Mouse (Mus musculus) kidney, adult 2 months (tissue): ENCODE results near the gene Nfic.

Experiments
- CTCF ChIP-seq: fragments of 200-500 bp; conservative IDR thresholded peaks from 2 replicates; pipeline ENCODE4 v1.5.1; 2011; ENCODE audit warnings: low read depth, mild to moderate bottlenecking, control low read depth, low read length, moderate library complexity, mixed read lengths; ENCODE audit not compliant: insufficient read depth, insufficient read length
- POLR2A ChIP-seq: fragments of 200-500 bp; IDR thresholded peaks from one replicate; pipeline ENCODE4 v1.6.1; 2011; ENCODE audit warnings: low read depth, low read length, control low read depth

DNA sequence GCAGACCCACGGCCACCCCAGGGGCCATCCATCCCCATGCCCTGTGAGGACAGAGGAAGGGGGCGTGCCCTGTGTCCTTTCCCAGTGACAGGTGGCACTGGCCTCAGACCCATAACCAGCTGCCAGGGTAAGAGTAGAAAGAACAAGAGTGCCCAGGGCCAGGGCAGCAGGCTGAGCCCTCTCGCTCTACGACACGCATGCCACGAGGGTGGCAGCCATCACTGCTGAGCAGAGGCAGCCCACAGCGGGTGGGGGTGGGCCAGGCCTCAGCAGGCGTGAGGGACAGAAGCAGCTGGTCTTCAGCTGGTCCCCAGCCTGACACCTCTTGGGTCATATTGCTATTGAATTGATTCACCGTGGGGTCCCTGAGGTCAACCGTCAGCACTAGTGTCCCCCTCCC lies 31.1 kb upstream of the Nfic start:
- TF ChIP-seq POLR2A (no peak), CTCF (no peak)
